Mouse (Mus musculus) MEL (cell line): ENCODE data around the gene Serpinb6a.
A peak's percentile ranks its signal among the peaks of the same experiment; 100 is the strongest.

ENCODE experiments used
- CHD2 ChIP-seq: IDR thresholded peaks from 2 replicates; pipeline ENCODE4 v1.6.1; 2011; ENCODE audit warnings: low read length, improper control_type of control experiment
- CTCF ChIP-seq, 3 experiments: IDR thresholded peaks in 2 of 3; conservative IDR thresholded peaks in 1 of 3; 2 replicates each; pipeline ENCODE4 v1.5.1; 2011 to 2012; ENCODE audit warnings: low read length in 3 of 3, low read depth in 2 of 3, mild to moderate bottlenecking in 2 of 3, improper control_type of control experiment in 1 of 3, inconsistent platforms in 1 of 3, mixed read lengths in 1 of 3, moderate library complexity in 1 of 3; ENCODE audit not compliant: control insufficient read depth in 1 of 3, insufficient read depth in 1 of 3, poor library complexity in 1 of 3, severe bottlenecking in 1 of 3
- E2F4 ChIP-seq: IDR thresholded peaks from 2 replicates; pipeline ENCODE4 v1.6.1; 2011; ENCODE audit warnings: low read depth, low read length, improper control_type of control experiment, borderline replicate concordance
- EP300 ChIP-seq, 2 experiments: IDR thresholded peaks; 2 replicates each; pipeline ENCODE4 v1.6.1; 2011; ENCODE audit warnings: improper control_type of control experiment in 2 of 2, low read length in 2 of 2, low read depth in 1 of 2, mild to moderate bottlenecking in 1 of 2
- POLR2A ChIP-seq, 2 experiments: IDR thresholded peaks; 2 replicates each; pipeline ENCODE4 v1.6.1; 2011 to 2012; ENCODE audit warnings: low read length in 2 of 2, mild to moderate bottlenecking in 2 of 2, control low read depth in 1 of 2, improper control_type of control experiment in 1 of 2, low read depth in 1 of 2, moderate library complexity in 1 of 2; ENCODE audit not compliant: control insufficient read depth in 1 of 2, insufficient read depth in 1 of 2, poor library complexity in 1 of 2
- RCOR1 ChIP-seq: IDR thresholded peaks from 2 replicates; pipeline ENCODE4 v1.6.1; 2012; ENCODE audit warnings: low read depth, mild to moderate bottlenecking, inconsistent platforms, low read length, improper control_type of control experiment
- TAL1 ChIP-seq: IDR thresholded peaks from 2 replicates; pipeline ENCODE4 v1.6.1; 2012; ENCODE audit warnings: mild to moderate bottlenecking, inconsistent platforms, low read length, moderate library complexity, mixed read lengths
- UBTF ChIP-seq: IDR thresholded peaks from 2 replicates; pipeline ENCODE4 v1.6.1; 2012; ENCODE audit warnings: low read depth, mild to moderate bottlenecking, inconsistent platforms, low read length, improper control_type of control experiment, moderate library complexity, borderline replicate concordance; ENCODE audit not compliant: insufficient read depth
- USF2 ChIP-seq, 2 experiments: IDR thresholded peaks; 2 replicates each; pipeline ENCODE4 v1.6.1; 2011 to 2012; ENCODE audit warnings: improper control_type of control experiment in 2 of 2, low read length in 2 of 2, borderline replicate concordance in 1 of 2, inconsistent platforms in 1 of 2, low read depth in 1 of 2, mild to moderate bottlenecking in 1 of 2; ENCODE audit not compliant: insufficient read depth in 1 of 2
- ZMIZ1 ChIP-seq: IDR thresholded peaks from 2 replicates; pipeline ENCODE4 v1.6.1; 2012; ENCODE audit warnings: low read depth, mild to moderate bottlenecking, inconsistent platforms, low read length, improper control_type of control experiment, moderate library complexity
- ZNF384 ChIP-seq: IDR thresholded peaks from 2 replicates; pipeline ENCODE4 v1.6.1; 2012; ENCODE audit warnings: low read depth, mild to moderate bottlenecking, inconsistent platforms, low read length, improper control_type of control experiment

DNA sequence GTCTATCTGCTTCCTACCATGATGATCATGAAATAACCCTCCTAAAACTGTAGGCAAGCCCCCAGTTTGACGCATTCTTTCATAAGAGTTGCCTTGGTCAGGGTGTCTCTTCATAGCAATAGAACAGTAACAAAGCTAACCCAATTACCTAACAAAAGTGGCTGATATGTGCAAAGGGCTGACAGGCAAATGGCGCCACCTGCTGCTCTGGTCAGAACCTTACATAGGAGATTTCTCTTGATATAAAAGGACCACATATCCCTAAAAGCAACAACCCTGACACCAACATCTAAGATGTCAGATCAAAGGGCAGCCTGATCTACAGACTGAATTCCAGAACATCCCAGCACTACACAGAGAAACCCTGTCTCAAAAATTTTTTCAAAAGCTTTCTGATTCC is 108.4 kb downstream of the Serpinb6a start:
- TF ChIP-seq POLR2A (IDR thresholded peaks at IDR 0.05; ENCODE audit: control insufficient read depth in 1 of 2, insufficient read depth in 1 of 2, low read depth in 1 of 2, low read length in 2 of 2, poor library complexity in 1 of 2) (no peak), CTCF (IDR thresholded peaks at IDR 0.05 in 2 of 3, conservative IDR thresholded peaks at IDR 0.05 in 1 of 3; ENCODE audit: control insufficient read depth in 1 of 3, insufficient read depth in 1 of 3, low read depth in 2 of 3, low read length in 3 of 3, poor library complexity in 1 of 3, severe bottlenecking in 1 of 3) (peak; percentile 63 to 78 (median 76)), EP300 (IDR thresholded peaks at IDR 0.05; ENCODE audit: low read depth in 1 of 2, low read length in 2 of 2) (no peak), CHD2 (no peak), ZNF384 (no peak), E2F4 (no peak), ZMIZ1 (no peak), UBTF (no peak), TAL1 (no peak), USF2 (IDR thresholded peaks at IDR 0.05; ENCODE audit: borderline replicate concordance in 1 of 2, insufficient read depth in 1 of 2, low read depth in 1 of 2, low read length in 2 of 2) (no peak), RCOR1 (no peak)
